Mouse (Mus musculus) kidney, adult 2 months (tissue): ENCODE measurements around the gene Zfp629.

Source experiments
- CTCF ChIP-seq: fragments of 200-500 bp; conservative IDR thresholded peaks from 2 replicates; pipeline ENCODE4 v1.5.1; 2011; ENCODE audit warnings: low read depth, mild to moderate bottlenecking, control low read depth, low read length, moderate library complexity, mixed read lengths; ENCODE audit not compliant: insufficient read depth, insufficient read length
- POLR2A ChIP-seq: fragments of 200-500 bp; IDR thresholded peaks from one replicate; pipeline ENCODE4 v1.6.1; 2011; ENCODE audit warnings: low read depth, low read length, control low read depth

DNA sequence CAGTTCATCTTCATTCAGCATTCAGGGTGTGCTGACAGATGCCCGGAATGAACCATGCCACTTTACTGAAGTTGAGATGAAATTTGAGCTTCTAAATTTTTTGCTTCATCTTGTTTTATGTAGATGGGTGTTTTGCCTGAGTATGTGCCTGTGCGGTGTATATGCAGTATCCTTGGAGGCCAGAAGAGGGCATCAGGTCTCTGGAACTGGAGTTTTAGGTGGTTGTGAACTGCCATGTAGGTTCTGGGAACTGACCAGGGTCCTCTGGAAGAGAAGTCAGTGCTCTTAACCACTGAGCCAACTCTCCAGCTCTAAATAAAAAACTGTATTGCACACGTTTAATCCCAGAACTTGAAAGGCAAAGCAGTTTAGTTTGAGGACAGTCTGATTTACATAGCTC is 45.3 kb upstream of the Zfp629 start:
- TF ChIP-seq POLR2A (no peak), CTCF (0 out of 2 replicates have a peak, but pooled peaks have one; percentile 8)
